Mouse (Mus musculus): Measurements from ENCODE around the gene Hsp90ab1. TPM values are rescaled to one million over a fixed set of nuclear protein-coding genes. Genes with fewer than 3 reads are reported as not detected.

The Hsp90ab1 gene
- polyA plus RNA-seq, 1 experiment from 2014 or later = 1,573 TPM

DNA sequence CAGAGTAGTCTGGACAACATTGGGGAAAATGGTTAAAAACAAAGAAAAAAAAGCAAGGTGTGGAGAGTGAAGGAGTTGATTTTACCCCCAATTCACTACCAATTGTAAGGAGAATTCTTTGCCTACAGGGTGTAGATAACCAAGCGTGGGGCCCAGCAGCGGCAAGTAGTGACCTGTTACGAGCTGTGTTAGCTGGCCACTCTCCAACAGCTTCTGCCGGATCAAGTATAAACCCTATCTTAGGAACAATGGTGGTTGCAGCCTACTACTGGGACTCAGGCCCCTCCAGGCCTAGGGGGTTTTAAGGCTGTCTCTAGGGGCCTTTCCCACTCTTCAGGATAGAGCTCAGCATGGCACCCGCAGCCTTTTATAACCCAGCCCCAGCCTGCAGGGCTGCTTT lies 5.2 kb upstream of the Hsp90ab1 start:
- H3K4me2 ChIP-seq (replicated peaks; ENCODE audit: low read depth, low read length) = no peak overlapping the region
- peaks cover 24% of the 10 kb centered on the region for H3K4me1 ChIP-seq (ENCODE audit: control insufficient read depth, insufficient read depth, low read length)

DNA sequence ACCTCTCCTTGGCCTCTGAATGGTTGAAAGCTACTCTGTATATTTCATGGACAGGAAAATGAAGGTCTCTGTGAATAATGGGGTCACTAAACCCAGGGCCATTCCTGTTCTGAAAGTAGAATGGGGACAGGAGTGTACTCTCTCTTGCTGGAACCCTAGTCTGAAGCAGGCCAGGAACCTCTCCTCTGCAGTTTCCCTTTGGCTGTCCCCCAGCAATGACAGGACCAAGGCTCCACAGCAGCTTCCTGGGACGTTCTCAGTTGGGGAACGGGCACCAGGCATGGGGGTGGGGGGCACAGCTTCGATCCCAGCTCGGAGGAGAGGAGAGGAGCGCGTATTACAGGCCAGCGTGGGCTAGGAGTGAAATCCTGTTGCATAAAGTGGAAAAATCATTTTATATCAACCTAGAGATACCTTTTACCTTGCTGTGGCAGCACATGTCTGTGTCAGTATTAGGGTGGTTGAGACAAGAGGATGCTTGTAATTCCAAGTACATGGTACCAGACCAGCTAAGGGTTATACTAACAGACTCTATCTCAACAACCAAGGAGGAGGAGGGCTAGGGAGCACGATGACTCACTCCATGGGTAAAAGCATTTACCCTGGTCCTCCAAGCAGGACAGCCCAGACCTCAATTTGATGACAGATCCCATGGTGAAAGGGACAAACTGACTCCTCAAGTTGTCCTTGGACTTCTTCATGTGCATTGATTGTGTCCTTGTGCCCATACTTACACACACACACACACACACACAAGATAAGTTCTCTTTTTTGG lies 2.2 kb upstream of the Hsp90ab1 start:
- peaks cover 16% of the 10 kb centered on the region for H3K36me3 ChIP-seq (ENCODE audit: control insufficient read depth, insufficient read depth, low read length)
- 89% methylated on average over 8 of the region's 8 CpGs for WGBS
- H3K4me2 ChIP-seq (replicated peaks; ENCODE audit: low read depth, low read length) = no peak overlapping the region
- no peaks in the 10 kb centered on the region for H3K27me3 ChIP-seq (ENCODE audit: control insufficient read depth, insufficient read depth, low read length)
- H3K27ac ChIP-seq (ENCODE audit: low read length) = 0 out of 2 replicates have a peak overlapping the region, but pooled peaks have one; percentile 98
- H3K9me3 ChIP-seq (ENCODE audit: control insufficient read depth, low read depth, low read length) = no peaks in the 10 kb centered on the region
- no peak overlapping the region for H3K9ac ChIP-seq (replicated peaks; ENCODE audit: low read depth, low read length)
- no peak for ATAC-seq (ENCODE audit: insufficient number of reproducible peaks, insufficient read depth, low FRiP score, low read depth)
- H3K4me1 ChIP-seq (ENCODE audit: control insufficient read depth, insufficient read depth, low read length) = peaks cover 32% of the 10 kb centered on the region; the same call in 1 of the 2 replicates
- H3K4me3 ChIP-seq (ENCODE audit: low read depth, low read length) = no peak overlapping the region

More for the DNA sequence above, 5.2 kb upstream of the Hsp90ab1 start:
- WGBS = 48% methylated on average over 5 of the region's 5 CpGs
- Histone ChIP-seq H3K27me3 (ENCODE audit: control insufficient read depth, insufficient read depth, low read length) (no peaks in the 10 kb centered on the region), H3K4me3 (ENCODE audit: low read depth, low read length) (no peak overlapping the region), H3K27ac (ENCODE audit: low read length) (peak overlapping the region; percentile 78; the same call in 1 of the 2 replicates), H3K9ac (replicated peaks; ENCODE audit: low read depth, low read length) (no peak overlapping the region), H3K36me3 (ENCODE audit: control insufficient read depth, insufficient read depth, low read length) (no peaks in the 10 kb centered on the region), H3K9me3 (ENCODE audit: control insufficient read depth, low read depth, low read length) (no peaks in the 10 kb centered on the region)
- ATAC-seq (ENCODE audit: insufficient number of reproducible peaks, insufficient read depth, low FRiP score, low read depth) = no peak

DNA sequence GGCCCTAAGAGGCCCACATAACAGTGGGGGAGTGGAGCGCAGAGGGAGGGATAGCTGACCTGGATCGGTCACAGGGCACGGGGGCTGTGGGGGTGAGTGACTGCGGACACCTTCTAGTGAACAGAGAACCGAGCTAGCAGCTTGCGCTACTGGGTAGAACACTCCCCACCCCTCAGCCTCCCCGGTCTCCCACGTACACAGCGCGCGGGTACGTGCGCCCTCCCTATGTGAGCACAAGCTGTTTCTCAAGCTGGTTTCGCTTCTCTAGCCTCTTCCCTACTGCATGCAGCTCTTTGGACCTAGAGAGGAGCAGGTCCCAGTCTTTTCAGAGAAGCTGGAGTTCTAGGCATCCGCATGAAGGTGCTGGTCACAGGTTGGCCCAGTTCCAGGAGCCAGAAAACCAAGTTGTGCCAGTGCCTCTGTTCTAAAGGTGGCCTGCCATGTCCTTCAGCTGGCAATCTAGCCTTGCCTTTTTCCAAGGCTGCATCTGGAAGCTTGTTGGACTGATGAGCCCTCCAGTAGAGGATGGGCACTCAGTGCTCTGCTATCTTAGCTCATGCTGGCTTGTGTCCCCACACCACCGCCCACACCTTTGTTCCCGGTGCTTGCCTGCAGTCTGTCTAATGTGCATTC lies 1.2 kb upstream of the Hsp90ab1 start:
- H3K27ac ChIP-seq (ENCODE audit: low read length) = peak overlapping the region; percentile 98
- WGBS = 2% methylated on average over 17 of the region's 17 CpGs
- peak; percentile 46 for ATAC-seq (ENCODE audit: insufficient number of reproducible peaks, insufficient read depth, low FRiP score, low read depth)

DNA sequence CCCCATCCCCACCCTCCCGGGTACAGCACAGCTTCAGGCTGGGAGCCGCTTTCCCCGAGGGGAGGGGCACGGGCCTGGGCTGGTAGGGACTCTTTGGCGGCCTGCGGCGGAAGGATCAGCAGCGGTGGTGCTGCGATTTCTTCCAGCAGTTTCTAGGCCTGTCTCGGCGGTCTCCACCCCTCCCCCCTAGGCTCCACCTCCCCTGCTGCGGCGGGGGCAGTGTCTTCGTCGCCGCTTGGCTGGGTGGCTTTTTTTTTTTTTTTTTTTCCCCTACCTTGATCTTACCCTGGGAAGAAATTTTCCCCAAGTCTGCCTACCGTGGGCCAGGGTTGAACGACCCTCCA lies 681 bp upstream of the Hsp90ab1 start:
- under 1% methylated on average over 16 of the region's 18 CpGs for WGBS
- Histone ChIP-seq H3K9me3 (ENCODE audit: control insufficient read depth, low read depth, low read length) (no peaks in the 10 kb centered on the region), H3K27me3 (ENCODE audit: control insufficient read depth, insufficient read depth, low read length) (no peaks in the 10 kb centered on the region), H3K4me2 (replicated peaks; ENCODE audit: low read depth, low read length) (peak overlapping the region; percentile 80), H3K9ac (replicated peaks; ENCODE audit: low read depth, low read length) (peak overlapping the region; percentile 76), H3K27ac (ENCODE audit: low read length) (peak overlapping the region; percentile 98), H3K4me3 (ENCODE audit: low read depth, low read length) (peak overlapping the region; percentile 100), H3K36me3 (ENCODE audit: control insufficient read depth, insufficient read depth, low read length) (peaks cover 32% of the 10 kb centered on the region), H3K4me1 (ENCODE audit: control insufficient read depth, insufficient read depth, low read length) (peaks cover 36% of the 10 kb centered on the region; the same call in 1 of the 2 replicates)
- peak; percentile 66 for ATAC-seq (ENCODE audit: insufficient number of reproducible peaks, insufficient read depth, low FRiP score, low read depth)

More for the DNA sequence above, 1.2 kb upstream of the Hsp90ab1 start:
- H3K36me3 ChIP-seq (ENCODE audit: control insufficient read depth, insufficient read depth, low read length) = peaks cover 27% of the 10 kb centered on the region
- no peaks in the 10 kb centered on the region for H3K27me3 ChIP-seq (ENCODE audit: control insufficient read depth, insufficient read depth, low read length)
- H3K9me3 ChIP-seq (ENCODE audit: control insufficient read depth, low read depth, low read length) = no peaks in the 10 kb centered on the region
- H3K4me1 ChIP-seq (ENCODE audit: control insufficient read depth, insufficient read depth, low read length) = peaks cover 36% of the 10 kb centered on the region; the same call in 1 of the 2 replicates
- peak overlapping the region; percentile 76 for H3K9ac ChIP-seq (replicated peaks; ENCODE audit: low read depth, low read length)
- peak overlapping the region; percentile 100 for H3K4me3 ChIP-seq (ENCODE audit: low read depth, low read length)
- H3K4me2 ChIP-seq (replicated peaks; ENCODE audit: low read depth, low read length) = peak overlapping the region; percentile 80

DNA sequence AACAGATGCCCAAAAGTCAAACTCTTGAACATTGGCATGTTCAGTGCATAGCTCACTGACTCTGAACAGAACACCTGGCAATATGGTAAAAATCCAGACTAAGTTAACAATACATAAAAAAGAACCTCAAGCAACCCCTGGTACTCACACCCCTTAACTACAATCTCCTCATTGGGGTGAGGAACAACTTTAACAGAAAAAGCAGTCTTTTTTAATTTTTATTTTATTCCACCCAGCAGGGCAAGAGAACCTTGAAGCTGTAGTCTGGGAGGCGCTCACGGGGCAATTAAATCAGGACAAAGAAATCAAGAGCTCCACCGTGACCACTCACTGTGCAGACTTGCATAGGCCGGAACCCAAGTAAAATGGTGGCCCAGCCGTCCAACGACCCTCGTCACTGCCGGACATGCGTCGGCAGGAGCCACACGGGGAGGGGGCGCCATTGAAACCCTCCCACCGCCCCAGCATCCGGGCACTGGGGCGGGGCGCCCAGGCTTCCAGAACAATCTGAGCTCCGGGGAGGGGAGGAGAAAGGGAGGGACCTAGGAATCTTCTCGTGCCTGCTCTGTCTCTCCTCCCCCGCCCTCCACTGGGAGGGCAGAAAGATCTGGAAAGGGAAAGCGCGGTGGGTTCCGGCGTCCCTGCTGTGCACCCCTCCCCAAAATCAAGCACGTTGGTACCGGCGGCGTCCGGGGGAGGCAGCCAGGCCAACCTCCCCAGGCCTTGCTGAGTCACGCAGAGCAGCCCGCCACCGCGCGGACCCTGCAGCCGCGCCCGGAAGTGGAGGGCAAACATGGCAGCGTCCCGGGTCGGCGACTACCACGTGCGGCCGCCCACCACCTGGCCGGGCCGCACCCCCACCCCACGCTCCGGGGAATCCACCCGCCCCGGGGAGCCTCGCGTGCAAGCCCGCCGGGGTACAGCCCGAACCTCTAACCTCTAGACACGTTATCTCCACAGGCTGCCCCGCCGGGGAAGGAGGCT lies 676 bp downstream of the Hsp90ab1 start:
- Histone ChIP-seq H3K4me3 (ENCODE audit: low read depth, low read length) (peak overlapping the region; percentile 100), H3K4me1 (ENCODE audit: control insufficient read depth, insufficient read depth, low read length) (peaks cover 32% of the 10 kb centered on the region; the same call in 1 of the 2 replicates), H3K27ac (ENCODE audit: low read length) (peak overlapping the region; percentile 98), H3K4me2 (replicated peaks; ENCODE audit: low read depth, low read length) (peak overlapping the region; percentile 80), H3K27me3 (ENCODE audit: control insufficient read depth, insufficient read depth, low read length) (no peaks in the 10 kb centered on the region), H3K36me3 (ENCODE audit: control insufficient read depth, insufficient read depth, low read length) (peaks cover 45% of the 10 kb centered on the region), H3K9ac (replicated peaks; ENCODE audit: low read depth, low read length) (peak overlapping the region; percentile 99), H3K9me3 (ENCODE audit: control insufficient read depth, low read depth, low read length) (no peaks in the 10 kb centered on the region)
- under 1% methylated on average over 55 of the region's 57 CpGs for WGBS
- peak; percentile 34; the same call in 1 of the 2 replicates for ATAC-seq (ENCODE audit: insufficient number of reproducible peaks, insufficient read depth, low FRiP score, low read depth)

DNA sequence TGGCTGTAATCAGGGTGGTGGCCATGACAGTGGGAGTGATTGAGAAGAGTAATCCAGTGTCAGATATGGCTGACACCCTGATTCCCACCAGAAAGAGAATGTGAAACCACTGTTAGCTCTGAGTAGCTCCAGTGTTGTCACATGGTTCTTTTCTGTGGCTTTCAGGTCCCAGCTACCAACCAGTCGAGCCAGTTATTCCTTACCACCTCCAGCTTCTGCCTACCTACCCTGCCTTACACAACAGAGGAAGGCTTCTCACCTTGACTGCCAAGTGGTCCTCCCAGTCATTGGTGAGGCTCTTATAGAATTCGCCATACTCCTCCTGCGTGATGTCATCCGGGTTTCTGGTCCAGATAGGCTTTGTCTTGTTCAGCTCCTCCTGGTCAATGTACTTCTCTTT lies 3.1 kb downstream of the Hsp90ab1 start:
- H3K27ac ChIP-seq (ENCODE audit: low read length) = no peak overlapping the region
- no peak overlapping the region for H3K4me3 ChIP-seq (ENCODE audit: low read depth, low read length)
- no peaks in the 10 kb centered on the region for H3K27me3 ChIP-seq (ENCODE audit: control insufficient read depth, insufficient read depth, low read length)
- H3K4me1 ChIP-seq (ENCODE audit: control insufficient read depth, insufficient read depth, low read length) = peaks cover 34% of the 10 kb centered on the region; the same call in 1 of the 2 replicates
- 77% methylated on average over 4 of the region's 4 CpGs for WGBS
- no peak overlapping the region for H3K4me2 ChIP-seq (replicated peaks; ENCODE audit: low read depth, low read length)
- no peak for ATAC-seq (ENCODE audit: insufficient number of reproducible peaks, insufficient read depth, low FRiP score, low read depth)
- no peaks in the 10 kb centered on the region for H3K9me3 ChIP-seq (ENCODE audit: control insufficient read depth, low read depth, low read length)
- peaks cover 60% of the 10 kb centered on the region for H3K36me3 ChIP-seq (ENCODE audit: control insufficient read depth, insufficient read depth, low read length)
- no peak overlapping the region for H3K9ac ChIP-seq (replicated peaks; ENCODE audit: low read depth, low read length)

DNA sequence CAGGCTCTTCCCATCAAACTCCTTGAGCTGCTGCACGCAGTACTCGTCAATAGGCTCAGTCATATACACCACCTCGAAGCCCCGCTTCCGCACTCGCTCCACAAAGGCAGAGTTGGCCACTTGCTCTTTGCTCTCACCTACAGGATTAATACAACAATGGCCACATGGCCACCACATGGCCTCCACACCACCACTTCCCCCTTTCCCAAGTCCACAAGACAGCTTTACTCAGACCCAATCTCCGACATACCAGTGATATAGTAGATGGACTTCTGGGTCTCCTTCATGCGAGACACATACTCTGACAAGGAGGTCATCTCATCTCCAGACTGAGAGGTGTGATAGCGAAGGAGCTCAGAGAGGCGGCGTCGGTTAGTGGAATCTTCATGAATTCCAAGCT lies 4.1 kb downstream of the Hsp90ab1 start:
- H3K9me3 ChIP-seq (ENCODE audit: control insufficient read depth, low read depth, low read length) = no peaks in the 10 kb centered on the region
- no peak overlapping the region for H3K27ac ChIP-seq (ENCODE audit: low read length)
- no peak overlapping the region for H3K4me2 ChIP-seq (replicated peaks; ENCODE audit: low read depth, low read length)
- H3K36me3 ChIP-seq (ENCODE audit: control insufficient read depth, insufficient read depth, low read length) = peaks cover 60% of the 10 kb centered on the region
- no peak for ATAC-seq (ENCODE audit: insufficient number of reproducible peaks, insufficient read depth, low FRiP score, low read depth)
- WGBS = 81% methylated on average over 12 of the region's 12 CpGs
- no peaks in the 10 kb centered on the region for H3K27me3 ChIP-seq (ENCODE audit: control insufficient read depth, insufficient read depth, low read length)
- H3K9ac ChIP-seq (replicated peaks; ENCODE audit: low read depth, low read length) = no peak overlapping the region; the same call in 1 of the 2 replicates
- H3K4me3 ChIP-seq (ENCODE audit: low read depth, low read length) = no peak overlapping the region
- H3K4me1 ChIP-seq (ENCODE audit: control insufficient read depth, insufficient read depth, low read length) = peaks cover 34% of the 10 kb centered on the region; the same call in 1 of the 2 replicates

DNA sequence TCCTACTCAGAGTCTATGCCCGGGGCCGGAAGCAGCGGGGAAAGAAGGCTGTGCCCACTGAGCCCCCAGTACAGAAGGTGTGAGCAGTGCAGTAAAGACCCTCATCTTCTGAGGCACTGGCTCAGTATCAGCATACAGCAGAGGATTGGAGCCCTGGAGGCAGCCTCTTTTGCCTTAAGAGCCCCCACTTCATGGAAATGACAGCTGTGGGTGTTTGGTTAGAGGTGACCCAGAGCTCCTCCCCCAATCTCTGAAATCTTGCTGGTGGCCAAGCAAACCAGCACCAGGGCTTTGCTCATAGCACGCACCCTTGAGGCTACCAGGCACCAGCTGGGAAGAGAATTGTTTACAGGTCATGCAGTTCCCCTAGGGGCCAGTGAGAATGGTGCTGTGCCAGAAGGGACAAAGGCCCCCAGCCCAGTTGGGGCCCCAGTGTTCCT lies 5.9 kb downstream of the Hsp90ab1 start:
- Histone ChIP-seq H3K27me3 (ENCODE audit: control insufficient read depth, insufficient read depth, low read length) (no peaks in the 10 kb centered on the region), H3K9me3 (ENCODE audit: control insufficient read depth, low read depth, low read length) (no peaks in the 10 kb centered on the region), H3K27ac (ENCODE audit: low read length) (no peak overlapping the region), H3K9ac (replicated peaks; ENCODE audit: low read depth, low read length) (no peak overlapping the region), H3K4me3 (ENCODE audit: low read depth, low read length) (no peak overlapping the region), H3K4me2 (replicated peaks; ENCODE audit: low read depth, low read length) (no peak overlapping the region), H3K36me3 (ENCODE audit: control insufficient read depth, insufficient read depth, low read length) (peaks cover 60% of the 10 kb centered on the region), H3K4me1 (ENCODE audit: control insufficient read depth, insufficient read depth, low read length) (peaks cover 34% of the 10 kb centered on the region; the same call in 1 of the 2 replicates)
- WGBS = 25% methylated on average over 4 of the region's 4 CpGs
- no peak for ATAC-seq (ENCODE audit: insufficient number of reproducible peaks, insufficient read depth, low FRiP score, low read depth)

All from stomach, embryonic 14.5 days (tissue).